Mouse (Mus musculus) embryo, embryonic 11 days (tissue): Measurements from ENCODE around the gene Olfr1474.
"Not testable (repeated sequence)": the region's sequence is repeated elsewhere in the genome, so short reads cannot be mapped to it uniquely, and the experiment has no call there.

Experiments used
- DNase-seq: peaks from one replicate; pipeline ENCODE4 v3.0.0-alpha.2; 2015

Olfr1474 gene

DNA sequence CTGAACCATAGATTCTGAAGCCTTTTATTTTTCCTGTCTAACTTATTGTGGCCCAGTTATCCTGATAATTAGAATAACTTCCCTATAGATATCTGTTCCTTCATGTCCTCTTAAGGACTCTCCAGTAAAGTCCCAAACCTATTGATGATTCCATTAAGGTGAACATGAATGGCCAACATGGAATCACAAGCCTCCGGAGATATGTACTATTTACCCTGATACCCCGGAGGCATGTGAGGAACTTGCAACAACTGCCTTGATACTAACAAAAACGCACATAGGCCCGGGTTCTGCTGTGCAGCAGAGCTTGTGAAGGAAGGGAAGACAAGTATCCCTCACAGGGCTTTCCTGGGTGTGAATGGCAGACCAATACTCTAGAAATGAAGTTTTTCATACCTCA lies at the start of gene Olfr1474:
TSS of gene Olfr1474 (plus strand) at position 301 of the 400 bp plus-strand sequence.
- DNase-seq: not testable (repeated sequence)

DNA sequence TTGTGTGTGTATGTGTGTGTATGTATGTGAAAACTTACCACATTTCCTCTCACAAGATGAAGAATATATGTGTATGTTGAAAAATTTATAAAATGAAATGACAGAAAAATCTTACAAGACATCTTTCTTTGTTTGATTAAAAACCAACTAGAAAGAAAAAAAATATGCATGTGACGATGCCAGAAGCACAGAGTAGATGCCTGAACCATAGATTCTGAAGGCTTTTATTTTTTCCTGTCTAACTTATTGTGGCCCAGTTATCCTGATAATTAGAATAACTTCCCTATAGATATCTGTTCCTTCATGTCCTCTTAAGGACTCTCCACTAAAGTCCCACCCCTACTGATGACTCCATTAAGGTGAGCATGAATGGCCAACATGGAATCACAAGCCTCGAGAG lies 26.3 kb upstream of the Olfr1474 start, which contains the start of gene Olfr1471:
TSS of gene Olfr1471 (plus strand) at position 301 of the 400 bp plus-strand sequence.
- not testable (repeated sequence) for DNase-seq

DNA sequence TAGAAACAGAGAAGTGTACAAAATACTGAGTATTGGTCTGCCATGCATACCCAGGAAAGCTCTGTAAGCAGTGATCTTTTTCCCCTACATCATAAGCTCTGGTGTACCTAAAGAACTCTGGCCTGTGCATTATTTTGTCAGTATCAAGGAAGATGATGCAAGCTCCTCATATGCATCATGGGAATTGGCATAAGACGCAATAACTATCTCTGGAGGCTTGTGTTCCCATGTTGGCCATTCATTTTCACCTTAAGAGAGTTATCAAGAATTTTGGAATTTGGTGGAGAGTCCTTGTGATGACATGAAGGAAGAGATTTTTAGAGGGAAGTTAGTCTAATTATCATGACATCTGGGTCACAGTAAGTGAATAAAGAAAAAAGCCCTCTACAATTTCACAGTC lies 13.4 kb upstream of the Olfr1474 start, which contains the start of gene Olfr1472:
TSS of gene Olfr1472 (minus strand) at position 101 of the 400 bp plus-strand sequence.
- DNase-seq: no peak

DNA sequence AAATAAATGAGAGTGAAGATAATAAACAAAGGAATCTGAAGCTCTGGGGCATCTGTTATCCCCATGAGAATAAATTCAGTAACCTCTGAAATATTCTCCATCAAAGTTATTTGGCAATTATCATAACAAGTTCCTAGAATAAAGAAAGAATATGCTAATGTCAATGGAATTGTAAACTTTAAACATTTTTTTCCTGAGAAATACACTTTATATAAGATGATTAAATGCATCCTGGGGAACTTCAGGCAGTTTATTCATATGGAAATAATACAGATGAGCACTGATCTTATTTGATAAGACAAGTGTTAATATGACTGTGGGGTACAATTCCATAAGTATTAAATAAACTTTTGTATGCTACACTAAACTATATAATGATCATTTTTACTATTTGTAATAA lies 10.7 kb downstream of the Olfr1474 start, which contains the start of gene Olfr1475:
TSS of gene Olfr1475 (minus strand) at position 101 of the 400 bp plus-strand sequence.
- DNase-seq: no peak

DNA sequence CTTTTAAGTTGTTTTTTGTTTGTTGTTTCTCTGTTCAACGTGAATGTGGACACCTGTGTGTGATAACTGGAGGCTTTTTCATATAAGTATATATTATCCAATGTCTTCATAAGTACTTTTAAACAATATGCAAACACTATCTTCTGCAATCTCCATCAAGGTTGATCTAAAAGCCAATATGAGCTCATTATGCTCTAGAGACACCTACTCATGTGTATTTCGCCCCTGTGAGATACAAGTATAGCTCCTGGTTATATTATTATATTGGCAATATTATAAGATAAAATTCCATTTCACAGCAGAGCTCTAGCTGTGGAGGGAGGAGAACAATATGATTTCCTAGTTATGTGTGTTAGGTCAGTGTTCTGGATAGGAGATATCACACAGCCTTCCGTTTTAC lies 30.9 kb downstream of the Olfr1474 start, which contains the start of gene Olfr1477:
TSS of gene Olfr1477 (plus strand) at position 301 of the 400 bp plus-strand sequence.
- no peak for DNase-seq
